Mouse (Mus musculus) liver, adult 10 weeks (tissue): Measurements from ENCODE around the gene Frem3. TPM values are rescaled to one million over a fixed set of nuclear protein-coding genes. Genes with fewer than 3 reads are reported as not detected.

Experiments used
- polyA plus RNA-seq: library from polyadenylated mRNA; stranded (reverse); fragments of 350-450 nt; fragmentation: Illumina TruSeq; extraction: RNeasy Lipid Tissue Mini Kit (QIAGEN cat#74804); gene quantifications from one replicate; pipeline ENCODE4 v1.2.3, GENCODE M21; 2014; ENCODE audit warnings: low read depth, low replicate concordance

Frem3 gene
- polyA plus RNA-seq, result not detected

DNA sequence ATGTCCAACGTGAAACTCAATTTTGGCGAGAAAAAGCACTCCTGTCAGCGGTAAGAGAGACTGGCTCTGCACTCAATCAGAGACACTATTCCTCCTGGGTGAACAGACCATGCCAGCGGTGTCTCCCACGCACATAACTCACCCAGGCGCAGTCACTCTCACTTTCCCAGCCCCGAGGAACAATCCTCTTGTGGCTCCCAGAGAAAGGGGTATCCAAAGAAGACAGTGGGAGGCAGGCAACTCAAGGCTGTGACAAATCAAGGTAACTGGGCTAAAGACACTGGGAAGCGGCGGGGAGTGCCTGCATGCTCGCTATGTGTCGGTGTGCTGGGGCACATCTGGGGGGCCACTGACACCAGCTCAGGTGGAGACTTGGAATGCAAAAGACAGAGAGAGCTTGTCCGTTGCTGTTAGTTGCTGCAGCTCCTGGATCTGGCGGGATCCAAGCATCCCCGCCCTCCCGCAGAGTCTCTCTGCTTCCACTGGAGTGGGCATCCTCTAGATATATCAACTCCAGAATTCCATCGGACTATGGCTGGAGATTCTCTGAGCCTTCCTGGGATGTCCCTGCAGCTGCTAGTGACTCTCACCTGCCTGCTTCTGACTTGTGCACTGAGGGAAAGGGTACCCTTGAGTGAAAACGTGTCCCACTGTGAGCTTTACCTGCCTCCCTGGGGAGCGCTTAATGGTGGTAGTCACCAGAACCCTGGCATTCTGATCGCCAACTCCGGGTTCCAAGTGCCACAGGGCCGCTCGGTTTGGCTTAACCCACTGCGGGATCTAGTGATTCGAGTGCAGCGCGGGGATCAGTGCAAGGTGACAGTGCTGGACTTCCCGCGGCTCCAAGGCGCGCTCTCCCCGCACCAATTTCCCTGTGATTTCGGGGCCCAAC, at the start of gene Frem3:
Frem3 (plus strand) TSS at position 532 of the 892 bp plus-strand sequence.

DNA sequence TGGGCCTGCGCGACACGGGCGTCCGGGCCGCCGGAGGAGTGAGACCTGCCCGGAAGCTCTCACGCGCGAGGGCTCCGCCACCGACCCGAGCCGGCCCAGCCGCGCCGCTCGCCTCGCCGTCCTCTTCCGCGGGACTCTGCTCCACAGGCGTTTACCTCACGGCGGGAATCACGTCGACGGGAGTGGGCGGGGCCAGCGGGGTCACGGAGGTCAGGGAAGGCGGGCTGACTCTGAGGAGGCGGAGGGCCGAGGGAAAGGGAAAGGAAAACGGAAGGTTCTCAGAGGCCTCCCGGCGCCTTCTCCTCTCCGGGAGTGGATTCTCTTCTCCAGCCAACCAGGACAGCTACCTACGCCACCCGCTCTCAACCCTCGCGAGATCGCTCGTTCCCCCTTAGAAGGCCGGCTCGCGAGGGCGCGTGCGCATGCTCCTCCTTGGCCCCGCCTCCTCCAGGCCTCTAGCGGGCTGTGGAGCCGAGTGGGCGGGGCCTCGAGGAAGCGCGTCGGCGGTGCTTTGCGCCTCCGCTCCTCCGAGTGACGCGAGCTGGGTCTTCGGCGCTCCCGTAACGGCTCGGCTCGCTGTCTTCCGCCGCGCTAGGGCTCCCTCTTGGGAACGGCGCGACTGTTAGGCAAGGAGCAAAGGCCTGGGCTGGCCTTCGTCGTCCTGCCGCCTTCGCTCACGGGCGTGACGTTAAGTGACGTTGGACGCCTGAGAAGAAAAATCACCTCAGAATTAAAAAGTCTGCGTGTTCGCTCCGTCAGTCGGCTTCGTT, 128.5 kb downstream of the Frem3 start, which contains the start of gene Smarca5:
Smarca5 (minus strand) TSS at position 343 of the 770 bp plus-strand sequence.

Other genes with a start within 250 kb of the Frem3 start
- gene Gypa, start 117.3 kb upstream of the Frem3 start, polyA plus RNA-seq, result 0.21 TPM
- 42.0 TPM for gene Smarca5, start 128.4 kb downstream of the Frem3 start, polyA plus RNA-seq